Mouse (Mus musculus) limb, embryonic 14.5 days (tissue): ENCODE data around the gene Mapkbp1. TPM values are rescaled to one million over a fixed set of nuclear protein-coding genes. Genes with fewer than 3 reads are reported as not detected.

ENCODE experiments used
- ATAC-seq: fragments of 200-750 bp; cut with Nextera tagmentation; 2 replicates; pipeline ENCODE4 v1.8.0; 2017; ENCODE audit warnings: low read depth, moderate number of reproducible peaks, moderate TSS enrichment; ENCODE audit not compliant: low FRiP score
- DNase-seq: peaks from one replicate; pipeline ENCODE4 v3.0.0-alpha.2; 2015; ENCODE audit warnings: low spot score
- H3K27ac ChIP-seq: fragments of 300-500 bp; sonication (generic); replicated peaks from 2 replicates; pipeline ENCODE4 v1.5.1; 2014; ENCODE audit warnings: low read depth, mild to moderate bottlenecking, low read length, moderate library complexity, mixed read lengths
- H3K27me3 ChIP-seq: fragments of 300-500 bp; sonication (generic); 2 replicates; pipeline ENCODE4 v1.6.1; 2014; ENCODE audit warnings: low read length, mixed read lengths; ENCODE audit not compliant: control insufficient read depth, insufficient read depth
- H3K36me3 ChIP-seq: fragments of 300-500 bp; sonication (generic); 2 replicates; pipeline ENCODE4 v1.6.1; 2014; ENCODE audit warnings: mild to moderate bottlenecking, low read length, moderate library complexity, mixed read lengths; ENCODE audit not compliant: control insufficient read depth, insufficient read depth
- H3K4me1 ChIP-seq: fragments of 300-500 bp; sonication (generic); 2 replicates; pipeline ENCODE4 v1.6.1; 2014; ENCODE audit warnings: antibody characterized with exemption, low read length, mixed read lengths; ENCODE audit not compliant: control insufficient read depth, insufficient read depth
- H3K4me2 ChIP-seq: fragments of 300-500 bp; sonication (generic); replicated peaks from 2 replicates; pipeline ENCODE4 v1.6.1; 2014; ENCODE audit warnings: low read depth, mild to moderate bottlenecking, low read length, moderate library complexity; ENCODE audit not compliant: severe bottlenecking
- H3K4me3 ChIP-seq: fragments of 300-500 bp; sonication (generic); replicated peaks from 2 replicates; pipeline ENCODE4 v1.5.1; 2014; ENCODE audit warnings: low read length
- H3K9ac ChIP-seq: fragments of 300-500 bp; sonication (generic); 2 replicates; pipeline ENCODE4 v1.6.1; 2014; ENCODE audit warnings: mild to moderate bottlenecking, low read depth, low read length, moderate library complexity; ENCODE audit not compliant: severe bottlenecking
- H3K9me3 ChIP-seq: fragments of 300-500 bp; sonication (generic); 2 replicates; pipeline ENCODE4 v1.6.1; 2016; ENCODE audit warnings: low read length; ENCODE audit not compliant: control insufficient read depth
- POLR2A ChIP-seq: fragments of 200-500 bp; IDR thresholded peaks from 2 replicates; pipeline ENCODE4 v1.8.0; 2012; ENCODE audit warnings: inconsistent platforms, mild to moderate bottlenecking, moderate library complexity, borderline replicate concordance; ENCODE audit not compliant: insufficient read depth, insufficient read length; ENCODE audit errors: extremely low read depth
- WGBS: fragments of 180-500 bp; shearing (Covaris S2); extraction: QIAGEN DNeasy Blood & Tissue Kit; methylation state at CpG from one replicate; pipeline ENCODE4 v1.1.7; 2014; 5-methylcytosine and 5-hydroxymethylcytosine counted together
- polyA plus RNA-seq, 2 experiments: library from polyadenylated mRNA; depleted of rRNA in 1 of 2; stranded (reverse) in 1 of 2; unstranded in 1 of 2; fragments of >200 nt; fragmentation: Nextera tagmentation in 1 of 2; extraction: Ambion mirVana in 1 of 2; gene quantifications; 2 replicates each; pipeline versions ENCODE4 v1.2.1 to v1.2.3; 2012 to 2014

Mapkbp1 gene
- polyA plus RNA-seq, 2 experiments: 4.2 to 26.2 TPM

GRCm38 (mm10) chr2:120060651-120061050 is 88.2 kb downstream of the Mapkbp1 start:
- ATAC-seq (no peak), DNase-seq (no peak)
- H3K27ac ChIP-seq: no peak overlapping the region
- H3K4me3 ChIP-seq: no peak overlapping the region
- no peaks in the 10 kb centered on the region for H3K36me3 ChIP-seq
- WGBS: 61% methylated on average over 9 of the region's 9 CpGs
- TF ChIP-seq POLR2A: no peak
- H3K4me1 ChIP-seq: no peaks in the 10 kb centered on the region
- H3K27me3 ChIP-seq: no peaks in the 10 kb centered on the region
- H3K9ac ChIP-seq: no peak overlapping the region
- no peak overlapping the region for H3K4me2 ChIP-seq
- no peaks in the 10 kb centered on the region for H3K9me3 ChIP-seq

DNA sequence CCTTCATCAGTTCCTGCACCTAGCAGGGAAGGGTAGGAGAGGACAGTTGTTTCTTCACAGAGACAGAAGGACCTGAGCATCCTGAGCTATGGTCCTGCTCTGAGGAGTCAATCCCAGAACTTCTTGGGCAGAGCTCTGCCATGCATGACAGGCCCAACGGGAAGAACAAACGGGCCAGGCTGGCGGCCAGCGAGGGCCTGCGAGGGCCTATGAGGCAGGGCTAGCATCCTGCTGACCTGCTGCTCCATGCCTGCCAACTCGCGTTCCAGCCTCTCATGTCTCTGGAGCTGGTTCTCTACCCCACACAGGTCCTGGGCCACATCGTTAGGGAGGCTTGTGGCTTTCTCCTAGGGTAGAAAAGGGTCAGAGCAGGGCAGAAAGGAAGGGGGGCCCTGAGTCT is 89.7 kb downstream of the Mapkbp1 start:
- no peak overlapping the region for H3K9ac ChIP-seq

GRCm38 (mm10) chr2:120064639-120065038 is 92.1 kb downstream of the Mapkbp1 start:
- H3K4me2 ChIP-seq: no peak overlapping the region
- DNase-seq: no peak
- H3K36me3 ChIP-seq: no peaks in the 10 kb centered on the region
- no peak overlapping the region for H3K9ac ChIP-seq
- 81% methylated on average over 6 of the region's 6 CpGs for WGBS
- no peak overlapping the region for H3K4me3 ChIP-seq
- H3K9me3 ChIP-seq: no peaks in the 10 kb centered on the region
- no peaks in the 10 kb centered on the region for H3K27me3 ChIP-seq
- no peak for ATAC-seq
- H3K27ac ChIP-seq: no peak overlapping the region
- TF ChIP-seq POLR2A: no peak
- H3K4me1 ChIP-seq: no peaks in the 10 kb centered on the region

More for the DNA sequence above, 89.7 kb downstream of the Mapkbp1 start:
- WGBS: 76% methylated on average over 8 of the region's 8 CpGs
- DNase-seq (no peak), ATAC-seq (no peak)
- Histone ChIP-seq H3K4me3 (no peak overlapping the region), H3K27me3 (no peaks in the 10 kb centered on the region), H3K4me2 (no peak overlapping the region), H3K36me3 (no peaks in the 10 kb centered on the region), H3K4me1 (no peaks in the 10 kb centered on the region), H3K9me3 (no peaks in the 10 kb centered on the region), H3K27ac (no peak overlapping the region)
- TF ChIP-seq POLR2A: no peak

DNA sequence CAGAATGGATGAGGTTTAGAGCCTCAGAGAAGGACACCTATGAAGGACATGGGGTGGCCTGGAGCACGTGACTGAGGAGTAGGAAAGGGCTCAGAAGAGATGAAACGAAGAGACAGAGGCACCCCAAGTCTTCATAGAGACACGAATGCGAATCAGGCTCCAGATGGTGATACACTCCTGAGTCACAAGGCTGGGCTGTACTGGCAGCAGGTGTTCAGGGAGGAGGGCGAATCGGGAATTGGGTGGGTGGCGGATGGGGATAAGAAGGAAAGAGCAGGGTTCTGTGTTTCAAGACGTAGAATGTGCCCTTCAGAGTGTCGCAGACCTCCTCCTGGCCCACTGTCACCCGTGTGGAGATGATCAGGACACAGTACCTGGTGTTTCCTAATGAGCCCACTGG is 92.7 kb downstream of the Mapkbp1 start:
- ATAC-seq: no peak
- no peak for TF ChIP-seq POLR2A

DNA sequence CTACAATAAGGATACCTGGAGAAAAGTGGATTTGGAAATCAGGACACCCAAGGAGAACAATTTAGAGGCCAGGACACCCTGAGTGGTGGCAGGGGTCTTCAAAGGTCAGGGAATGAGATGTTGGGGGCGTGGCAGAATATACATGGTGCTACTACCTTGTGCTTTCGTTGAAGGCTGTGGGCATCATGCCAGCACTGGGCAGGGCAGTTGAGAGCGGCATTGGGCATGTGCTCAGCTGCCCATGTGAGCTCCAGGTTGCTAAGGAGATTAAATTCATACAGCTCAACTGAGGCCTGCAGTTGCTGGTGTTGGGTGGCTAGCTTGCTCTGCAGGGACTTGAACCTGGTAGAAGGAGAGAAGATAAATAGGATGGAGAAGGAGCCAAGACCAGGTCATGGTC is 93.7 kb downstream of the Mapkbp1 start:
- H3K27me3 ChIP-seq: no peaks in the 10 kb centered on the region
- H3K27ac ChIP-seq: no peak overlapping the region
- no peak overlapping the region for H3K9ac ChIP-seq
- ATAC-seq (no peak), DNase-seq (no peak)
- no peaks in the 10 kb centered on the region for H3K36me3 ChIP-seq
- WGBS: 83% methylated on average over 3 of the region's 3 CpGs
- H3K4me2 ChIP-seq: no peak overlapping the region
- no peak for TF ChIP-seq POLR2A
- no peaks in the 10 kb centered on the region for H3K9me3 ChIP-seq
- H3K4me1 ChIP-seq: no peaks in the 10 kb centered on the region
- no peak overlapping the region for H3K4me3 ChIP-seq

More for the DNA sequence above, 92.7 kb downstream of the Mapkbp1 start:
- Histone ChIP-seq H3K9ac (no peak overlapping the region), H3K27ac (no peak overlapping the region), H3K4me1 (no peaks in the 10 kb centered on the region), H3K36me3 (no peaks in the 10 kb centered on the region), H3K4me2 (no peak overlapping the region), H3K9me3 (no peaks in the 10 kb centered on the region), H3K27me3 (no peaks in the 10 kb centered on the region), H3K4me3 (no peak overlapping the region)
- no peak for DNase-seq
- WGBS: 84% methylated on average over 10 of the region's 10 CpGs
